ENCODE assay signal across 8 mouse cellular contexts in the genomic region with DNA sequence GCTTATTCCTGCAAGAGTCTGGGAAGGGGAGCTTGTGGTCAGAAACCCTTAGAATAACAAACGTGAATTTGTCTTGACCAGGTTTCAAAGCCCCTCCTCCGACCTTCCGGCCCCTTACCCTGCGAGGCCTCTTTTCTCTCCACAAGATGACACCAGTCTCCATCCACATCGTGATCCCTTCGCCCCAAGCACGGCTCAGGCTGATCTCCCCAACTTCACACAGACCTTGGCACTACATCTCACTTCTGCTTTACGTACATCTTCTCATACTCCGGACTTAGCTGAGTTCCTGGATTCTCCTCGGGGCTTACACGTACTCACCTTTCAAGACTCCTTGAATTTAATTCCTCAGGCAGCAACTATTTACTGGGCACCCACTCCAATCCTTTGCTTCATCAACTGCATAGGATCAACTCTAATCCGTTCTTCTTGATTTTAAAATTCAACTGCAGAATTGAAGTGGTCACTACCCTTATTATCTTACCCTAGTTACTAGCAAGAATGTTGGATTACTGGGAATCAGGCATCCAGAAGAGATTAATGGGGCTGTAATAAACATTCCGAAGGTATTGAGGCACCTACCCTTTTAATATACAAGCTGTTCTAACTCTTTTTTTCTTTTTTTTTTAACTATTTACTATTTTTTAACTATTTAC. TPM values are rescaled to one million over a fixed set of nuclear protein-coding genes. Genes with fewer than 3 reads are reported as not detected.
A peak's percentile ranks its signal among the peaks of the same experiment; 100 is the strongest.
DNase-seq lines count a peak whose midpoint lies in the region; ATAC-seq and TF ChIP-seq lines count a peak whose summit lies in the region.

No protein-coding gene starts in this region.

- H3K36me3 ChIP-seq in kidney, embryonic 15.5 days: peaks cover 26% of the 10 kb centered on the region
- H3K36me3 ChIP-seq in intestine, embryonic 14.5 days (ENCODE audit: control insufficient read depth, insufficient read depth, low read length): peaks cover 28% of the 10 kb centered on the region
- peaks cover 14% of the 10 kb centered on the region for H3K36me3 ChIP-seq in midbrain, postnatal 0 days (ENCODE audit: insufficient read depth, low read length)

- H3K27me3 ChIP-seq in kidney, embryonic 15.5 days: no peaks in the 10 kb centered on the region
- H3K27me3 ChIP-seq in intestine, embryonic 14.5 days (replicated peaks; ENCODE audit: control insufficient read depth, insufficient read depth, low read length): no peaks in the 10 kb centered on the region
- no peaks in the 10 kb centered on the region for H3K27me3 ChIP-seq in midbrain, postnatal 0 days (ENCODE audit: insufficient read depth, low read length)

- peak overlapping the region; percentile 87 for H3K4me3 ChIP-seq in kidney, embryonic 15.5 days (replicated peaks)
- peak overlapping the region; percentile 91 for H3K4me3 ChIP-seq in intestine, embryonic 14.5 days (ENCODE audit: low read depth, low read length)
- peak overlapping the region; percentile 54 for H3K4me3 ChIP-seq in midbrain, postnatal 0 days (ENCODE audit: low read depth, low read length)

- no peak for DNase-seq in kidney, adult 9 months
- no peak for DNase-seq in intestine, embryonic 14.5 days (ENCODE audit: low spot score)
- no peak for DNase-seq in midbrain, postnatal 0 days (ENCODE audit: low spot score)
- no peak for DNase-seq in frontal cortex, postnatal 10 days (ENCODE audit: low spot score in 2 of 2)
- DNase-seq in urinary bladder, postnatal 36 days (ENCODE audit: low spot score in 2 of 2): no peak
- DNase-seq in spleen, adult 12 weeks (ENCODE audit: low spot score): no peak

- peak overlapping the region; percentile 77 for H3K4me2 ChIP-seq in kidney, embryonic 15.5 days
- peak overlapping the region; percentile 82 for H3K4me2 ChIP-seq in intestine, embryonic 14.5 days (ENCODE audit: low read length)
- peak overlapping the region; percentile 49 for H3K4me2 ChIP-seq in midbrain, postnatal 0 days (ENCODE audit: low read depth, low read length, poor library complexity, severe bottlenecking)

- peak overlapping the region; percentile 97 for H3K27ac ChIP-seq in kidney, embryonic 15.5 days
- H3K27ac ChIP-seq in intestine, embryonic 14.5 days (ENCODE audit: low read depth): peak overlapping the region; percentile 95
- H3K27ac ChIP-seq in midbrain, postnatal 0 days (ENCODE audit: low read depth, low read length): peak overlapping the region; percentile 89

- peaks cover 34% of the 10 kb centered on the region for H3K4me1 ChIP-seq in kidney, embryonic 15.5 days
- peaks cover 27% of the 10 kb centered on the region for H3K4me1 ChIP-seq in intestine, embryonic 14.5 days (replicated peaks; ENCODE audit: control insufficient read depth, insufficient read depth, low read length)
- peaks cover 7% of the 10 kb centered on the region; the same call in 1 of the 2 replicates for H3K4me1 ChIP-seq in midbrain, postnatal 0 days (ENCODE audit: insufficient read depth, low read length)

- peak; percentile 15; the same call in 1 of the 2 replicates for ATAC-seq in kidney, embryonic 15.5 days (replicated peaks; ENCODE audit: low FRiP score)
- peak; percentile 30 for ATAC-seq in common myeloid progenitor, adult 5-6 weeks (replicated peaks; ENCODE audit: low read depth, poor library complexity, severe bottlenecking)
- no peak for ATAC-seq in intestine, embryonic 14.5 days (replicated peaks; ENCODE audit: low FRiP score, low TSS enrichment, low read depth)
- ATAC-seq in midbrain, postnatal 0 days (ENCODE audit: low FRiP score): peak; percentile 8

- TF ChIP-seq CTCF in midbrain, postnatal 0 days (IDR thresholded peaks at IDR 0.05): no peak

- no peaks in the 10 kb centered on the region for H3K9me3 ChIP-seq in kidney, embryonic 15.5 days (replicated peaks)
- H3K9me3 ChIP-seq in intestine, embryonic 14.5 days (ENCODE audit: control insufficient read depth, low read length): no peaks in the 10 kb centered on the region
- no peaks in the 10 kb centered on the region for H3K9me3 ChIP-seq in midbrain, postnatal 0 days (ENCODE audit: low read length)

- H3K9ac ChIP-seq in kidney, embryonic 15.5 days: peak overlapping the region; percentile 83
- peak overlapping the region; percentile 90 for H3K9ac ChIP-seq in intestine, embryonic 14.5 days (ENCODE audit: low read length)
- peak overlapping the region; percentile 90 for H3K9ac ChIP-seq in midbrain, postnatal 0 days (replicated peaks; ENCODE audit: low read length, poor library complexity, severe bottlenecking)

- 4% methylated on average over 13 of the region's 13 CpGs for WGBS in kidney, embryonic 15.5 days
- WGBS in intestine, embryonic 14.5 days: 6% methylated on average over 13 of the region's 13 CpGs
- WGBS in midbrain, postnatal 0 days: 9% methylated on average over 13 of the region's 13 CpGs

RNA-seq across cellular contexts. Expression of a gene that starts 9.0 kb away (rescaled TPM):
- polyA plus RNA-seq in kidney, embryonic 15.5 days (2015; fragmentation: Nextera tagmentation; extraction: Ambion mirVana): 115 and 123 TPM in 2 replicates
- total RNA-seq in common myeloid progenitor, adult 5-6 weeks (2017): 124 and 150 TPM in 2 replicates
- polyA plus RNA-seq in intestine, embryonic 14.5 days (2014; fragmentation: Nextera tagmentation; extraction: Ambion mirVana): 121 and 126 TPM in 2 replicates
- 111 and 133 TPM in 2 replicates for total RNA-seq in midbrain, postnatal 0 days (2014; rRNA removed)
- 212 and 223 TPM in 2 replicates for polyA plus RNA-seq in midbrain, postnatal 0 days (2015; fragmentation: Nextera tagmentation; extraction: Ambion mirVana)

RNA-seq across cellular contexts. Expression of a gene that starts 21.5 kb away (rescaled TPM):
- polyA plus RNA-seq in kidney, embryonic 15.5 days (2015; fragmentation: Nextera tagmentation; extraction: Ambion mirVana): 90.1 and 94.2 TPM in 2 replicates
- total RNA-seq in common myeloid progenitor, adult 5-6 weeks (2017): 121 and 149 TPM in 2 replicates
- polyA plus RNA-seq in intestine, embryonic 14.5 days (2014; fragmentation: Nextera tagmentation; extraction: Ambion mirVana): 96.3 and 97.8 TPM in 2 replicates
- total RNA-seq in midbrain, postnatal 0 days (2014; rRNA removed): 50.9 and 65.7 TPM in 2 replicates
- polyA plus RNA-seq in midbrain, postnatal 0 days (2015; fragmentation: Nextera tagmentation; extraction: Ambion mirVana): 85.9 and 88.2 TPM in 2 replicates

RNA-seq across cellular contexts. Expression of a gene that starts 26.4 kb away (rescaled TPM):
- polyA plus RNA-seq in kidney, embryonic 15.5 days (2015; fragmentation: Nextera tagmentation; extraction: Ambion mirVana): 2.0 and 2.6 TPM in 2 replicates
- 1.5 and 5.8 TPM in 2 replicates for total RNA-seq in common myeloid progenitor, adult 5-6 weeks (2017)
- 0.90 and 1.3 TPM in 2 replicates for polyA plus RNA-seq in intestine, embryonic 14.5 days (2014; fragmentation: Nextera tagmentation; extraction: Ambion mirVana)
- not detected in 2 replicates for total RNA-seq in midbrain, postnatal 0 days (2014; rRNA removed)
- polyA plus RNA-seq in midbrain, postnatal 0 days (2015; fragmentation: Nextera tagmentation; extraction: Ambion mirVana): 0.64 TPM in 1 of 2 replicates, not detected in the other

RNA-seq across cellular contexts. Expression of a gene that starts 27.1 kb away (rescaled TPM):
- 132 and 145 TPM in 2 replicates for polyA plus RNA-seq in kidney, embryonic 15.5 days (2015; fragmentation: Nextera tagmentation; extraction: Ambion mirVana)
- total RNA-seq in common myeloid progenitor, adult 5-6 weeks (2017): 45.7 and 60.0 TPM in 2 replicates
- polyA plus RNA-seq in intestine, embryonic 14.5 days (2014; fragmentation: Nextera tagmentation; extraction: Ambion mirVana): 114 and 132 TPM in 2 replicates
- 112 and 147 TPM in 2 replicates for total RNA-seq in midbrain, postnatal 0 days (2014; rRNA removed)
- polyA plus RNA-seq in midbrain, postnatal 0 days (2015; fragmentation: Nextera tagmentation; extraction: Ambion mirVana): 104 and 106 TPM in 2 replicates

RNA-seq across cellular contexts. Expression of a gene that starts 42.7 kb away (rescaled TPM):
- 183 and 189 TPM in 2 replicates for polyA plus RNA-seq in kidney, embryonic 15.5 days (2015; fragmentation: Nextera tagmentation; extraction: Ambion mirVana)
- total RNA-seq in common myeloid progenitor, adult 5-6 weeks (2017): 126 and 129 TPM in 2 replicates
- polyA plus RNA-seq in intestine, embryonic 14.5 days (2014; fragmentation: Nextera tagmentation; extraction: Ambion mirVana): 168 and 172 TPM in 2 replicates
- total RNA-seq in midbrain, postnatal 0 days (2014; rRNA removed): 67.4 and 75.6 TPM in 2 replicates
- 90.0 and 92.8 TPM in 2 replicates for polyA plus RNA-seq in midbrain, postnatal 0 days (2015; fragmentation: Nextera tagmentation; extraction: Ambion mirVana)
